Mouse (Mus musculus): ENCODE data around the gene Msmp. TPM values are rescaled to one million over a fixed set of nuclear protein-coding genes. Genes with fewer than 3 reads are reported as not detected.
"Not testable (repeated sequence)": the region's sequence is repeated elsewhere in the genome, so short reads cannot be mapped to it uniquely, and the experiment has no call there.

Gene Msmp
- polyA plus RNA-seq, 1 experiment from 2014 or later = 0.89 TPM

DNA sequence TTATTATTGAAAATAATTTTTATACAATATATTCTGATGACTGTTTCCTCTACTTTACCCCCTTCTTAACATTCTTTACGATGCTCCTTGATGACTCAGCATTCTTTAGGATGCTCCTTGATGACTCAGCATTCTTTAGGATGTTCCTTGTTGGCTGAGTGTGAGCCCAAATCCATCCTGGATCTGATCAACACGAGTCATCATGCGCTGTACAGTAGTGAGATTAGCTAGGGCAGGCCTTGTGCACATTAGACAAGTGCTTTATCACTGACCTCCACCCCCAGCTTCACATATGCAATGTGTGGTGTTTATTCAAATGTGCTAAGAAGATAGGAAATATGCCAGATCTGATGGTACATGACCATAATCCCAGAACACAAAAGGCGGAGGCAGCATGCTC is 13.9 kb upstream of the Msmp start:
- Histone ChIP-seq H3K9me3 (replicated peaks; ENCODE audit: control insufficient read depth, low read length) (no peaks in the 10 kb centered on the region), H3K27me3 (ENCODE audit: control insufficient read depth, insufficient read depth, low read length) (no peaks in the 10 kb centered on the region), H3K9ac (ENCODE audit: low read length) (no peak overlapping the region), H3K4me1 (ENCODE audit: control insufficient read depth, insufficient read depth, low read length) (peaks cover 3% of the 10 kb centered on the region; the same call in 1 of the 2 replicates), H3K36me3 (ENCODE audit: control insufficient read depth, insufficient read depth) (no peaks in the 10 kb centered on the region), H3K4me3 (ENCODE audit: low read length) (no peak overlapping the region), H3K27ac (ENCODE audit: low read length) (no peak overlapping the region), H3K4me2 (ENCODE audit: low read depth, low read length) (no peak overlapping the region)
- WGBS = 82% methylated on average over 4 of the region's 4 CpGs
- no peak for ATAC-seq (replicated peaks; ENCODE audit: extremely low read depth, insufficient read depth, low FRiP score)

DNA sequence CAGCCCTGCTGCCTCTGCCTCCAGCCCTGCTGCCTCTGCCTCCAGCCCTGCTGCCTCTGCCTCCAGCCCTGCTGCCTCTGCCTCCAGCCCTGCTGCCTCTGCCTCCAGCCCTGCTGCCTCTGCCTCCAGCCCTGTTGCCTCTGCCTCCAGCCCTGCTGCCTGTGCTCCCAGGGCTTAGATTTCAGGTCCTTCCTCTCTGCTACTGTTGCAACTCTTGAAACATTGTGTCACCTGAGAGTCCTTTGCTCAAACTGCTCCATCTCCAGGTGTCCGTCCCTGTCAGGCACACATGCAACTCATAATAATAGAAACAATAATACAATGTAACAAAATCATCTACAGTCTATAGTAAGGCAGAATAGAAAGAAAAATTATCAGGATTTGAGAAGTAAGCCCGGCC is 12.3 kb upstream of the Msmp start:
- not testable (repeated sequence) for H3K27me3 ChIP-seq (ENCODE audit: control insufficient read depth, insufficient read depth, low read length); H3K4me2 ChIP-seq (ENCODE audit: low read depth, low read length); H3K4me3 ChIP-seq (ENCODE audit: low read length); H3K9me3 ChIP-seq (replicated peaks; ENCODE audit: control insufficient read depth, low read length); H3K36me3 ChIP-seq (ENCODE audit: control insufficient read depth, insufficient read depth); H3K4me1 ChIP-seq (ENCODE audit: control insufficient read depth, insufficient read depth, low read length); H3K27ac ChIP-seq (ENCODE audit: low read length); ATAC-seq (replicated peaks; ENCODE audit: extremely low read depth, insufficient read depth, low FRiP score); H3K9ac ChIP-seq (ENCODE audit: low read length)
- WGBS = 85% methylated on average over 2 of the region's 2 CpGs

DNA sequence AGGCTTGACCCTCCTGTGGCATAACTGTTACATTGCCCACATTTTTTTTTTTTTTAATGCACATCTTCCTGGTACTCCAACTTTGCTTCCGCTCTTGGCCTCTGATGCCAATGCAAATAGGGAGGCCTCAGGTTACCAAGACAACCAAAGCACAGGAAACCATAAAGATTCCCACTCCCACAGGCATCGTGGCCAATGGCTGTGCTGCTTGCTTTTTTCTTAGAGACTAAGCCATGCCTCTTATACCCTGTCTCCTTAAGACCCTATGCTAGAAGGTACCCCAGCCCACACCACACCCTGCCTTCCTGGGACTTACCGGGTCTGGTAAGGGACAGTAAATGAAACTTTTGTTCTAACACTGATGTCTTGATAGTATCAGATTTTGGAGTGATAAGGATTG is 9.2 kb upstream of the Msmp start:
- H3K27me3 ChIP-seq (ENCODE audit: control insufficient read depth, insufficient read depth, low read length) = no peaks in the 10 kb centered on the region
- no peaks in the 10 kb centered on the region for H3K9me3 ChIP-seq (replicated peaks; ENCODE audit: control insufficient read depth, low read length)
- 58% methylated on average over 3 of the region's 3 CpGs for WGBS
- no peak overlapping the region for H3K9ac ChIP-seq (ENCODE audit: low read length)
- H3K4me2 ChIP-seq (ENCODE audit: low read depth, low read length) = no peak overlapping the region
- H3K27ac ChIP-seq (ENCODE audit: low read length) = no peak overlapping the region
- no peak overlapping the region for H3K4me3 ChIP-seq (ENCODE audit: low read length)
- no peak for ATAC-seq (replicated peaks; ENCODE audit: extremely low read depth, insufficient read depth, low FRiP score)
- H3K4me1 ChIP-seq (ENCODE audit: control insufficient read depth, insufficient read depth, low read length) = peaks cover 3% of the 10 kb centered on the region; the same call in 1 of the 2 replicates
- no peaks in the 10 kb centered on the region for H3K36me3 ChIP-seq (ENCODE audit: control insufficient read depth, insufficient read depth)

DNA sequence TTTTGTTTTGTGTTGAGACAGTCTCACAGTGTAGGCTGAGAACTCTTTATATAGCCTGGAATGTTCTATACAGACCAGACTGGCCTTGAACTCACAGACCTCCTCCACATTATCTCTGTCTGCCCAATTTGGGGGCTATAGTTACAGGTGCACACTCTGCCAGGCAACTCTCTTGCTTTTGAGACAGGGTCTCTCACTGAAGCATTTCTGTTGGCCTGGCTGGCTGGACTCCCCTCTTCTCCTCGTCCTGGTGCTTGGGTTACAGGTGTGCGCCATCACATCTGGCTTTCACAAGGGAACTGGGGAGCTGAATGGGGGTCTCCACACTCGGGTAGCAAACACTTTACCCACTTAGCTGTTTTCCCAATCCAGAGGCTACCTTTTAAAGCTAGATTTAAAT is 7.7 kb upstream of the Msmp start:
- ATAC-seq (replicated peaks; ENCODE audit: extremely low read depth, insufficient read depth, low FRiP score) = no peak
- Histone ChIP-seq H3K9ac (ENCODE audit: low read length) (no peak overlapping the region), H3K27me3 (ENCODE audit: control insufficient read depth, insufficient read depth, low read length) (no peaks in the 10 kb centered on the region), H3K27ac (ENCODE audit: low read length) (no peak overlapping the region), H3K4me3 (ENCODE audit: low read length) (no peak overlapping the region), H3K9me3 (replicated peaks; ENCODE audit: control insufficient read depth, low read length) (no peaks in the 10 kb centered on the region), H3K4me1 (ENCODE audit: control insufficient read depth, insufficient read depth, low read length) (peaks cover 8% of the 10 kb centered on the region; the same call in 1 of the 2 replicates), H3K4me2 (ENCODE audit: low read depth, low read length) (no peak overlapping the region), H3K36me3 (ENCODE audit: control insufficient read depth, insufficient read depth) (no peaks in the 10 kb centered on the region)
- WGBS = 78% methylated on average over 3 of the region's 3 CpGs

DNA sequence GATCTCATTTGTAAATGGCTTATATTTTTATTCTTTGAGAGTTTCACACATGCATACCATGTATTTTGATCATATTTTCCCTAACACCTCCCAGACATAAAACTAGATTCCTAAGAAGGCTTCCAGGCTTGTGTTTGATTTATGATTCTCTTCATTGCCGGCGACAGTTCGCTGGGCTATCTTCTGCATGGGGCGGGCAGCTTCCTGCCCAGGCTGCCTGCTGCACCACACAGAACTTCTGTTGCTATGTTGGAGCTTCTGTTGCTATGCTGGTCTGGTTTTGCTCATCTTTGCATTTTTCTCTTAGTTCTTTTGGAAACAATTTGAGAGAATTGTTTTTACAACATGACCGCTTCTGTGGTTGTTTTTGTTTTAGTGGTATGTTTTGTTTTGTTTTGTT is 7.2 kb upstream of the Msmp start:
- peaks cover 8% of the 10 kb centered on the region; the same call in 1 of the 2 replicates for H3K4me1 ChIP-seq (ENCODE audit: control insufficient read depth, insufficient read depth, low read length)
- no peak overlapping the region for H3K9ac ChIP-seq (ENCODE audit: low read length)
- no peak overlapping the region for H3K4me3 ChIP-seq (ENCODE audit: low read length)
- no peaks in the 10 kb centered on the region for H3K27me3 ChIP-seq (ENCODE audit: control insufficient read depth, insufficient read depth, low read length)
- ATAC-seq (replicated peaks; ENCODE audit: extremely low read depth, insufficient read depth, low FRiP score) = no peak
- no peaks in the 10 kb centered on the region for H3K9me3 ChIP-seq (replicated peaks; ENCODE audit: control insufficient read depth, low read length)
- H3K27ac ChIP-seq (ENCODE audit: low read length) = no peak overlapping the region
- no peak overlapping the region for H3K4me2 ChIP-seq (ENCODE audit: low read depth, low read length)
- no peaks in the 10 kb centered on the region for H3K36me3 ChIP-seq (ENCODE audit: control insufficient read depth, insufficient read depth)
- 49% methylated on average over 5 of the region's 5 CpGs for WGBS

DNA sequence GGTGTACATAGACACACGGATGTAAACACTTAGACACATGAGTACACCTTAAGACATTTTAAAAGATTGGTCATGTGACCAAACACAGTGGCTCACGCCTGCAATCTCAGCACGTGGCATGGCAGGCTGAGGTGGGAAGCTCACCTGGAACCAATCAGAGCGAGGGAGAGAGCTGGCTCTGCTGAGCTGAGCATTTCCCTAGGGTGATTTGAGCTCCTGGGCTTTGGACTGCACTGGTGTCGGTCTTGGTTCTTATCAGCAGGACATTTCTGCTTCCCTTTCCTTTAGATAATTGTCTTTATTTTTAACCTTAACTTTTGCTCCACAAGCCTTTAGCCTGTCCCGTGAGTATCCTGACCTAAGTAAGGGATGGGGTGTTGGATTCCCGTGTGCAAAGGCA is 3.4 kb upstream of the Msmp start:
- H3K9ac ChIP-seq (ENCODE audit: low read length) = no peak overlapping the region
- H3K36me3 ChIP-seq (ENCODE audit: control insufficient read depth, insufficient read depth) = peaks cover 12% of the 10 kb centered on the region
- H3K9me3 ChIP-seq (replicated peaks; ENCODE audit: control insufficient read depth, low read length) = no peaks in the 10 kb centered on the region
- peak overlapping the region; percentile 12; the same call in 1 of the 2 replicates for H3K27ac ChIP-seq (ENCODE audit: low read length)
- H3K4me3 ChIP-seq (ENCODE audit: low read length) = no peak overlapping the region
- no peaks in the 10 kb centered on the region for H3K27me3 ChIP-seq (ENCODE audit: control insufficient read depth, insufficient read depth, low read length)
- 29% methylated on average over 7 of the region's 7 CpGs for WGBS
- 0 out of 2 replicates have a peak, but pooled peaks cover 7% of the 10 kb centered on the region for H3K4me1 ChIP-seq (ENCODE audit: control insufficient read depth, insufficient read depth, low read length)
- ATAC-seq (replicated peaks; ENCODE audit: extremely low read depth, insufficient read depth, low FRiP score) = 0 out of 2 replicates have a peak, but pooled peaks have one; percentile 21
- H3K4me2 ChIP-seq (ENCODE audit: low read depth, low read length) = no peak overlapping the region

DNA sequence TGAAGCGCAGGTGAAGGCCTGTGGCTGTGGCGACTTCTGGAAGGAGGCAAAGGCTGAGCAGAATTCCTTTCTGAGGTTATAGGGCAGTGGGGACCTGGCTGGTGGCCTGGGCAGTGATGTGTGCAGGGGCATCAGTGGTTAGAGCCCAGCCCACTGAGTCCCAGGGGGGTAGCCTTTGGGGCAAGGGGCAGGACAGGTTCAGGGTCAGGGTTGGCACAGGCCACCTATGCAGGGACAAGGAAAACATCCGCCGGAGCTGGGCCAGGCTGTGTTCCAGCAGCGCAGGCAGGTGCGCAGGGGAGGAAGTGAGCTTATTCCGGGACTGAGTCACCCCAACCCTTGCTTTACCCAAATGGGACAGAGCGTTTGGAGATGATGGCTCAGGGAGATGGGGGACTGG is 2.1 kb upstream of the Msmp start:
- Histone ChIP-seq H3K4me2 (ENCODE audit: low read depth, low read length) (no peak overlapping the region), H3K9me3 (replicated peaks; ENCODE audit: control insufficient read depth, low read length) (no peaks in the 10 kb centered on the region), H3K4me3 (ENCODE audit: low read length) (no peak overlapping the region), H3K9ac (ENCODE audit: low read length) (no peak overlapping the region), H3K36me3 (ENCODE audit: control insufficient read depth, insufficient read depth) (peaks cover 18% of the 10 kb centered on the region), H3K27me3 (ENCODE audit: control insufficient read depth, insufficient read depth, low read length) (no peaks in the 10 kb centered on the region), H3K4me1 (ENCODE audit: control insufficient read depth, insufficient read depth, low read length) (0 out of 2 replicates have a peak, but pooled peaks cover 7% of the 10 kb centered on the region), H3K27ac (ENCODE audit: low read length) (no peak overlapping the region)
- ATAC-seq (replicated peaks; ENCODE audit: extremely low read depth, insufficient read depth, low FRiP score) = no peak
- 62% methylated on average over 8 of the region's 8 CpGs for WGBS

DNA sequence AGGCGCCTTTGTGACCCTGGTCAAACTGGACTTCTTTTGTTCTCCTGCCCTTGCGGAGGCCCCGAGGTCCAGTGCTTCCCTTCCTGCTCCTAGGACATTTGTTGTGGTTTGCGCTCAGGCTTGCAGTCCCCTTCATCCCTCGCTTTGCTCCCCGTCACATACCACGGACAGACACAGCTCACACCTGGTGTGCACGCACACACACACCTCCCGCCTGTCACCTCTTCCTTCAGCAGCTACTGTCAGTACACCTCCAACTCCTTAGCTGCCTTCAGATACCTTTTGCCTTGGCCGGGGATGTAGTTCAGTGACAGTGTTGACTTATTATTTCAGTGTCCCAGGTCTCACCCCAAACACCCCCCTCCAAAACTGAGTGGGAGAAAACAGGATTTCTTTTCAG is 1.4 kb upstream of the Msmp start:
- Histone ChIP-seq H3K27me3 (ENCODE audit: control insufficient read depth, insufficient read depth, low read length) (no peaks in the 10 kb centered on the region), H3K4me3 (ENCODE audit: low read length) (no peak overlapping the region), H3K27ac (ENCODE audit: low read length) (no peak overlapping the region), H3K9me3 (replicated peaks; ENCODE audit: control insufficient read depth, low read length) (no peaks in the 10 kb centered on the region), H3K4me2 (ENCODE audit: low read depth, low read length) (no peak overlapping the region), H3K9ac (ENCODE audit: low read length) (no peak overlapping the region), H3K4me1 (ENCODE audit: control insufficient read depth, insufficient read depth, low read length) (0 out of 2 replicates have a peak, but pooled peaks cover 7% of the 10 kb centered on the region), H3K36me3 (ENCODE audit: control insufficient read depth, insufficient read depth) (peaks cover 24% of the 10 kb centered on the region)
- 44% methylated on average over 9 of the region's 10 CpGs for WGBS
- ATAC-seq (replicated peaks; ENCODE audit: extremely low read depth, insufficient read depth, low FRiP score) = no peak

DNA sequence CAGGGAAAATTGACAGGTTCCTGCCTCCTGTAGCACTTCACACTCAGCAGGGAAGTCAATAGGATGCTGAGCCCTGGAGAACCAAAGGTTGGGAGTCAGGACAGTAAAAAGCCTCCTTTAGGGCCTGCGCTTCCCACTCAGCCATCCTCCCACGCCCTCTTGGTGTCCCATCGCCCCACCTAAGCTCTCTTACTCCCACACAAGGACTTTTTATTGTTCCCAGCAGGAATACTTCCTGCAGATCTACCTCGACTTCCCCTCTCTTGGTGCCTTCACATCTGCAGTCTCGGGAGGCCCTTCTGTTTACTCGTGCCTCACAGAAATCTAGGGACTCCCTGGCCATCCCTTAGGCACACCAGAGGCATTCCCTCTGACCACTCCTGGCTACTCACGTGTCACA is 873 bp downstream of the Msmp start:
- Histone ChIP-seq H3K9me3 (replicated peaks; ENCODE audit: control insufficient read depth, low read length) (no peaks in the 10 kb centered on the region), H3K4me3 (ENCODE audit: low read length) (no peak overlapping the region), H3K36me3 (ENCODE audit: control insufficient read depth, insufficient read depth) (peaks cover 29% of the 10 kb centered on the region), H3K9ac (ENCODE audit: low read length) (no peak overlapping the region), H3K27ac (ENCODE audit: low read length) (0 out of 2 replicates have a peak overlapping the region, but pooled peaks have one; percentile 3), H3K4me2 (ENCODE audit: low read depth, low read length) (no peak overlapping the region), H3K4me1 (ENCODE audit: control insufficient read depth, insufficient read depth, low read length) (peaks cover 15% of the 10 kb centered on the region), H3K27me3 (ENCODE audit: control insufficient read depth, insufficient read depth, low read length) (no peaks in the 10 kb centered on the region)
- no peak for ATAC-seq (replicated peaks; ENCODE audit: extremely low read depth, insufficient read depth, low FRiP score)
- WGBS = 74% methylated on average over 7 of the region's 7 CpGs

Data from heart, embryonic 16.5 days (tissue).